Mouse (Mus musculus) G1E (cell line): ENCODE measurements around the gene Ubp1. TPM values are rescaled to one million over a fixed set of nuclear protein-coding genes. Genes with fewer than 3 reads are reported as not detected.

Experiments
- ATAC-seq: 2 replicates; pipeline ENCODE4 v1.8.0; 2016; ENCODE audit warnings: mild to moderate bottlenecking; ENCODE audit not compliant: insufficient number of reproducible peaks, poor library complexity, low FRiP score, severe bottlenecking; ENCODE audit errors: extremely low read depth
- DNase-seq: peaks from one replicate; pipeline ENCODE4 v3.0.0; 2012; ENCODE audit warnings: low spot score
- H3K27me3 ChIP-seq: 2 replicates; pipeline ENCODE4 v1.6.1; 2012; ENCODE audit warnings: mild to moderate bottlenecking, low read length, inconsistent platforms; ENCODE audit not compliant: insufficient read depth
- H3K36me3 ChIP-seq: replicated peaks from 2 replicates; pipeline ENCODE3; 2012; ENCODE audit warnings: mild to moderate bottlenecking, inconsistent platforms
- H3K4me1 ChIP-seq: 2 replicates; pipeline ENCODE4 v1.6.1; 2012; ENCODE audit warnings: low read depth, low read length, inconsistent platforms, mixed read lengths; ENCODE audit not compliant: insufficient read depth
- H3K4me3 ChIP-seq: 2 replicates; pipeline ENCODE4 v1.5.1; 2012; ENCODE audit warnings: low read depth, mild to moderate bottlenecking, inconsistent platforms, low read length, moderate library complexity, mixed read lengths
- H3K9me3 ChIP-seq: replicated peaks from 2 replicates; pipeline ENCODE4 v1.6.1; 2012; ENCODE audit warnings: inconsistent platforms
- CTCF ChIP-seq: IDR thresholded peaks from 2 replicates; pipeline ENCODE4 v1.5.1; 2012; ENCODE audit warnings: low read depth, low read length, inconsistent platforms, mixed read lengths
- GATA1 ChIP-seq: IDR thresholded peaks from 2 replicates; pipeline ENCODE4 v1.6.1; 2012; ENCODE audit warnings: borderline replicate concordance, low read length, inconsistent platforms, mixed read lengths
- GATA2 ChIP-seq: IDR thresholded peaks from 2 replicates; pipeline ENCODE4 v1.6.1; 2012; ENCODE audit warnings: low read depth, low read length, inconsistent platforms, borderline replicate concordance
- POLR2AphosphoS5 ChIP-seq: IDR thresholded peaks from 2 replicates; pipeline ENCODE4 v1.6.1; 2012; ENCODE audit warnings: low read depth, low read length, inconsistent platforms; ENCODE audit not compliant: insufficient replicate concordance
- TAL1 ChIP-seq: conservative IDR thresholded peaks from 2 replicates; pipeline ENCODE4 v1.6.1; 2012; ENCODE audit warnings: low read depth, low read length, inconsistent platforms, mixed read lengths
- polyA plus RNA-seq: library from polyadenylated mRNA; stranded (reverse); fragments of >175 nt; gene quantifications from 2 replicates; pipeline ENCODE4 v1.2.3, GENCODE M21; 2012
- total RNA-seq, 2 experiments: library from RNA; stranded (forward) in 1 of 2; stranded (reverse) in 1 of 2; fragments of 200-1000 nt in 1 of 2; fragments of >200 nt in 1 of 2; fragmentation: Nextera tagmentation in 1 of 2; gene quantifications; 2 replicates each; pipeline ENCODE4 v1.2.3; 2014 to 2017

The Ubp1 gene
- total and polyA plus RNA-seq, 3 experiments = 75.0 to 147 (median 76.7) TPM

DNA sequence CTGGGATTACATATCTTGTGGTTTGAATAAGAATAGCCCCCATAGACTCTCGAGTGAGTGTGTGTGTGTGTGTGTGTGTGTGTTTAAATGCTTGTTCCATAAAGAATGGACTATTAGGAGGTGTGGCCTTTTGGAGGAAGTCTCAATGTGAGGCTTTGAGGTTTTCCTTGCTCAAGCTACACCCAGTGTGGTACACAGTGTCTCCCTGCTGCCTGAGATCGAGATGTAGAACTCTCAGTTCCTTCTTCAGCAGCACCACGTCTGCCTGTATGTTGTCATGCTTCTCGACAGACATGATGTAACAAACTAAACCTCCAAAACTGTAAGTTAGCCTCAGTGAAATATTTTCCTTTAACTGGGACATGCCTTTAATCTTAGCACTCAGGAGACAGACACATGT is 2.1 kb upstream of the Ubp1 start:
- ATAC-seq = no peak
- Histone ChIP-seq H3K36me3 (peaks cover 26% of the 10 kb centered on the region), H3K27me3 (no peaks in the 10 kb centered on the region), H3K9me3 (no peaks in the 10 kb centered on the region), H3K4me3 (no peak overlapping the region), H3K4me1 (peaks cover 29% of the 10 kb centered on the region)
- DNase-seq = no peak
- no peak for TF ChIP-seq CTCF
- no peak for TF ChIP-seq TAL1
- no peak for TF ChIP-seq POLR2AphosphoS5
- TF ChIP-seq GATA1 = no peak
- no peak for TF ChIP-seq GATA2

DNA sequence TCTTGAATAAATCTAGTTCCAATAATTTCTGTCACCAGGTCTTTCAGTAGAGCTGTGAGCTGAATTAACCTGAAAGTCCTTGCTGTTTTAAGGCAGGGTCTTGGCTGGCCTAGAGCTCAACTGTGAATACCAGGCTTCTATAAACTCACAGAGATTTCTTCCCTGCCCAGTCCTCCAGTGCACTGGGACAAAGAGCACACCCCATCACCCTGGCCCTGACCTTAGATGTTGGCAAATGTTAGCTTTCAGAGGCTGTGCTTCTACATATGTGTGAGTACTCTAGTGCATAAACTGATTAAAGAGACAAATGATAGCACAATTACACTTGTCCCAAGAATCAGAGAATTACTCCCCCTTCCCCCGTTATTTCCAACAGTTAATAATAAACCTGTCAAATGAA is 1.1 kb upstream of the Ubp1 start:
- peaks cover 31% of the 10 kb centered on the region for H3K4me1 ChIP-seq
- no peak for ATAC-seq
- no peak for DNase-seq
- peak overlapping the region; percentile 95; the same call in 1 of the 2 replicates for H3K4me3 ChIP-seq
- H3K36me3 ChIP-seq = peaks cover 17% of the 10 kb centered on the region
- no peaks in the 10 kb centered on the region for H3K9me3 ChIP-seq
- no peaks in the 10 kb centered on the region for H3K27me3 ChIP-seq
- TF ChIP-seq GATA2 = no peak
- no peak for TF ChIP-seq TAL1
- TF ChIP-seq GATA1 = no peak
- no peak for TF ChIP-seq CTCF
- TF ChIP-seq POLR2AphosphoS5 = no peak

GRCm38 (mm10) chr9:113931375-113932099 is 803 bp downstream of the Ubp1 start:
- no peaks in the 10 kb centered on the region for H3K27me3 ChIP-seq
- H3K36me3 ChIP-seq = peaks cover 19% of the 10 kb centered on the region
- DNase-seq (no peak), ATAC-seq (no peak)
- H3K9me3 ChIP-seq = no peaks in the 10 kb centered on the region
- H3K4me1 ChIP-seq = peaks cover 48% of the 10 kb centered on the region
- TF ChIP-seq POLR2AphosphoS5 = no peak
- TF ChIP-seq TAL1 = no peak
- no peak for TF ChIP-seq GATA2
- no peak for TF ChIP-seq CTCF
- TF ChIP-seq GATA1 = no peak
- peak overlapping the region; percentile 95 for H3K4me3 ChIP-seq

- H3K4me3 ChIP-seq = peak overlapping the region; percentile 95
- no peak for DNase-seq
- ATAC-seq = no peak
- peaks cover 53% of the 10 kb centered on the region for H3K4me1 ChIP-seq
- H3K9me3 ChIP-seq = no peaks in the 10 kb centered on the region
- H3K27me3 ChIP-seq = no peaks in the 10 kb centered on the region
- TF ChIP-seq CTCF (no peak), TAL1 (no peak), POLR2AphosphoS5 (no peak), GATA2 (no peak), GATA1 (no peak)
- H3K36me3 ChIP-seq = peaks cover 23% of the 10 kb centered on the region
These were observed 1.4 kb downstream of the Ubp1 start for GRCm38 (mm10) chr9:113932100-113932470.

- H3K27me3 ChIP-seq = no peaks in the 10 kb centered on the region
- DNase-seq = no peak
- ATAC-seq = no peak
- H3K9me3 ChIP-seq = no peaks in the 10 kb centered on the region
- H3K4me3 ChIP-seq = peak overlapping the region; percentile 95
- peaks cover 26% of the 10 kb centered on the region for H3K36me3 ChIP-seq
- peaks cover 56% of the 10 kb centered on the region for H3K4me1 ChIP-seq
- TF ChIP-seq GATA1 = no peak
- TF ChIP-seq GATA2 = no peak
- TF ChIP-seq TAL1 = no peak
- no peak for TF ChIP-seq CTCF
- no peak for TF ChIP-seq POLR2AphosphoS5
These were observed 1.8 kb downstream of the Ubp1 start for GRCm38 (mm10) chr9:113932501-113932900.

DNA sequence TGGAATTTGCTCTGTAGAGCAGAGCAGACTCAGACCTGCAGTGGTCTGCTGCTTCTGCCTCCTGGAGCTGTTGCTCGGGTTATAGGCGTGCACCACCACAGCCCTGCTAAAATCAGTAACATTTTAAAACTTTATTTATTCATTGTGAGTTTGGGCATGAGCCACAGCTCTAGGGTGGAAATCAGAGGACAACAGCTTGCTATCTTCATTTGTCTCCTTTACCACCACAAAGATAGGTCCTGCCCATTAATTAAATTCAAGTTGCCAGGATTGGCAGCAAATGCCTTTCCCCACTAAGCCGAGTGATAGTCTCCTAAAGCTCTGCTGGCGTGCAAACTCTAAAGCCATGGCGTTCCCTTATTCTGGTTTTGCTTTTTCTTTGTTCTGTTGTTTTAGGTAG is 4.9 kb downstream of the Ubp1 start:
- DNase-seq (no peak), ATAC-seq (no peak)
- Histone ChIP-seq H3K9me3 (no peaks in the 10 kb centered on the region), H3K27me3 (no peaks in the 10 kb centered on the region), H3K4me1 (peaks cover 64% of the 10 kb centered on the region), H3K36me3 (peaks cover 47% of the 10 kb centered on the region), H3K4me3 (peak overlapping the region; percentile 2; the same call in 1 of the 2 replicates)
- TF ChIP-seq GATA1 = no peak
- TF ChIP-seq CTCF = no peak
- no peak for TF ChIP-seq TAL1
- TF ChIP-seq GATA2 = no peak
- no peak for TF ChIP-seq POLR2AphosphoS5
